Mouse (Mus musculus) ES-E14 (cell line): ENCODE data around the gene Wdr95. TPM values are rescaled to one million over a fixed set of nuclear protein-coding genes. Genes with fewer than 3 reads are reported as not detected.

Experiments
- DNase-seq: peaks from one replicate; pipeline ENCODE4 v3.0.0-alpha.2; 2013; ENCODE audit warnings: low read depth, low spot score
- H3K27ac ChIP-seq: 2 replicates; pipeline ENCODE4 v1.5.1; 2012; ENCODE audit warnings: low read depth, mild to moderate bottlenecking, low read length, moderate library complexity, mixed read lengths; ENCODE audit not compliant: poor library complexity, insufficient read depth, severe bottlenecking
- H3K36me3 ChIP-seq: 2 replicates; pipeline ENCODE4 v1.6.1; 2012; ENCODE audit warnings: mild to moderate bottlenecking, low read length, moderate library complexity, mixed read lengths; ENCODE audit not compliant: control insufficient read depth, poor library complexity, insufficient read depth, severe bottlenecking
- H3K4me1 ChIP-seq, 2 experiments: fragments of 150-350 bp in 1 of 2; sonication (generic) in 1 of 2; 2 replicates each; pipeline ENCODE4 v1.6.1; 2012; ENCODE audit warnings: low read length in 2 of 2, mild to moderate bottlenecking in 1 of 2, mixed read lengths in 1 of 2; ENCODE audit not compliant: control insufficient read depth in 2 of 2, insufficient read depth in 2 of 2, poor library complexity in 1 of 2
- H3K4me3 ChIP-seq, 2 experiments: fragments of 150-350 bp in 1 of 2; sonication (generic) in 1 of 2; 2 replicates each; pipeline ENCODE4 v1.5.1; 2012; ENCODE audit warnings: low read length in 2 of 2, low read depth in 1 of 2, mild to moderate bottlenecking in 1 of 2, mixed read lengths in 1 of 2; ENCODE audit not compliant: insufficient read depth in 1 of 2, poor library complexity in 1 of 2, severe bottlenecking in 1 of 2
- H3K9ac ChIP-seq: 2 replicates; pipeline ENCODE4 v1.6.1; 2012; ENCODE audit warnings: low read depth, mild to moderate bottlenecking, low read length, mixed read lengths; ENCODE audit not compliant: poor library complexity, insufficient read depth, severe bottlenecking
- H3K9me3 ChIP-seq: fragments of 150-350 bp; sonication (generic); 2 replicates; pipeline ENCODE4 v1.6.1; 2012; ENCODE audit warnings: low read depth, mild to moderate bottlenecking, low read length; ENCODE audit not compliant: control insufficient read depth, insufficient read depth
- CHD2 ChIP-seq: IDR thresholded peaks from 2 replicates; pipeline ENCODE4 v1.6.1; 2014; ENCODE audit warnings: mild to moderate bottlenecking, low read depth, low read length, inconsistent platforms
- HCFC1 ChIP-seq: IDR thresholded peaks from 2 replicates; pipeline ENCODE4 v1.6.1; 2012; ENCODE audit warnings: low read length, inconsistent platforms, borderline replicate concordance; ENCODE audit not compliant: insufficient read depth
- MAFK ChIP-seq: IDR thresholded peaks from 2 replicates; pipeline ENCODE4 v1.6.1; 2014; ENCODE audit warnings: mild to moderate bottlenecking, low read depth, low read length, inconsistent platforms; ENCODE audit not compliant: insufficient read depth
- ZC3H11A ChIP-seq: IDR thresholded peaks from 2 replicates; pipeline ENCODE4 v1.6.1; 2012; ENCODE audit warnings: low read depth, mild to moderate bottlenecking, inconsistent platforms, low read length, borderline replicate concordance
- ZNF384 ChIP-seq: IDR thresholded peaks from 2 replicates; pipeline ENCODE4 v1.6.1; 2012; ENCODE audit warnings: low read depth, low read length, inconsistent platforms
- in situ Hi-C, 2 experiments: fragments of 600-800 bp; cut with MboI; formaldehyde crosslinking; loops; one replicate each; pipeline ENCODE4 v1.15.1; 2025; ENCODE audit warnings: low sequenced_read_pairs in 2 of 2, inconsistent platforms in 1 of 2; ENCODE audit not compliant: unreplicated experiment in 2 of 2
- total RNA-seq: library from RNA; depleted of rRNA; stranded (reverse); fragments of 300-350 nt; gene quantifications from 2 replicates; pipeline ENCODE4 v1.2.3, GENCODE M21; 2012

Wdr95 gene
- total RNA-seq, 1 experiment = 1.5 TPM

- no peak overlapping the region for H3K27ac ChIP-seq
- no peak for TF ChIP-seq MAFK
- no peak for TF ChIP-seq CHD2
- TF ChIP-seq ZNF384 = no peak
- TF ChIP-seq ZC3H11A = no peak
- TF ChIP-seq HCFC1 = no peak
- in situ Hi-C loops = loop anchor here in 1 of 2 experiments (25.0 kb wide), 1 partner anchor 108 kb away; no protein-coding TSS in a partner anchor
- H3K36me3 ChIP-seq = no peaks in the 10 kb centered on the region
- peaks cover 10 to 13% of the 10 kb centered on the region in 2 experiments for H3K4me1 ChIP-seq
- peak overlapping the region; percentile 46; the same call in 1 of the 2 replicates for H3K9ac ChIP-seq
- H3K4me3 ChIP-seq = peak overlapping the region; percentile 18 to 43; a peak in 3 of 4 replicates
- no peak for DNase-seq
- H3K9me3 ChIP-seq = no peaks in the 10 kb centered on the region
Measured at GRCm38 (mm10) chr5:149554397-149554796, 25.9 kb downstream of the Wdr95 start.

- Histone ChIP-seq H3K36me3 (no peaks in the 10 kb centered on the region), H3K9ac (no peak overlapping the region), H3K4me3 (no peak overlapping the region), H3K9me3 (no peaks in the 10 kb centered on the region), H3K27ac (no peak overlapping the region), H3K4me1 (peaks cover 0 to 2% of the 10 kb centered on the region in 2 experiments; a peak in 1 of 4 replicates)
- TF ChIP-seq HCFC1 = no peak
- no peak for TF ChIP-seq MAFK
- TF ChIP-seq ZNF384 = no peak
- no peak for TF ChIP-seq CHD2
- TF ChIP-seq ZC3H11A = no peak
- no peak for DNase-seq
- in situ Hi-C loops = loop anchor here in 1 of 2 experiments (25.0 kb wide), 1 partner anchor 101 kb away; no protein-coding TSS in a partner anchor
Measured at GRCm38 (mm10) chr5:149560903-149561588, 32.6 kb downstream of the Wdr95 start.

GRCm38 (mm10) chr5:149566026-149566425, 37.5 kb downstream of the Wdr95 start:
- no peak overlapping the region for H3K4me3 ChIP-seq
- H3K9me3 ChIP-seq = no peaks in the 10 kb centered on the region
- in situ Hi-C loops = loop anchor here in 1 of 2 experiments (25.0 kb wide), 1 partner anchor 96 kb away; no protein-coding TSS in a partner anchor
- no peak for DNase-seq
- H3K27ac ChIP-seq = no peak overlapping the region
- H3K4me1 ChIP-seq = peaks cover 0 to 7% of the 10 kb centered on the region in 2 experiments; a peak in 1 of 4 replicates
- H3K9ac ChIP-seq = no peak overlapping the region
- H3K36me3 ChIP-seq = no peaks in the 10 kb centered on the region
- no peak for TF ChIP-seq ZC3H11A
- TF ChIP-seq CHD2 = no peak
- TF ChIP-seq ZNF384 = no peak
- no peak for TF ChIP-seq HCFC1
- TF ChIP-seq MAFK = no peak

DNA sequence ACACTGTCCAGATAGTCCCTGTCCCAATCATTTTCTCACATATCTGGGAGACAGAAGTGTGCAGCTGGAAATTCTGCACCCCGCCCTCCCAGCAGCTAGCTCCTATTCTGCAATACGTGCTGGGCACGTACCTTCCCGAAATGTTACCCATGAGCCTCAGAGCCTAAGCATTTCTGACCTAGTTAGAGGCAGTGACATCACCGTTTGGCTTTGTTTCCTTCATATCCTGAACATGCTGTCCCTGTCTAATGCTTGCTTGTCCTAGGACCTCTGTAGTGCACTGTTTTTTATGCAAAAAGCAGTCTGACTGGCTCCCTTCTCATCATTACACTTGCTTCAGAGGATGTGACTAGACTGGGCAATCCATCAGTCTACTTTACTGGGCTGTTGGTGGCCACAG, 38.5 kb downstream of the Wdr95 start:
- Histone ChIP-seq H3K4me1 (peaks cover 0 to 6% of the 10 kb centered on the region in 2 experiments; a peak in 1 of 4 replicates), H3K9me3 (no peaks in the 10 kb centered on the region), H3K4me3 (no peak overlapping the region), H3K36me3 (no peaks in the 10 kb centered on the region), H3K9ac (no peak overlapping the region), H3K27ac (no peak overlapping the region)
- no peak for DNase-seq
- in situ Hi-C loops = loop anchor here in 1 of 2 experiments (25.0 kb wide), 1 partner anchor 95 kb away; no protein-coding TSS in a partner anchor
- TF ChIP-seq HCFC1 (no peak), MAFK (no peak), CHD2 (no peak), ZNF384 (no peak), ZC3H11A (no peak)
